Mouse (Mus musculus) thymus, adult 2 months (tissue): ENCODE measurements around the gene Spag9.

Experiments
- CTCF ChIP-seq: fragments of 200-500 bp; IDR thresholded peaks from 2 replicates; pipeline ENCODE4 v1.5.1; 2012; ENCODE audit warnings: mild to moderate bottlenecking, control low read depth, low read length, moderate library complexity, borderline replicate concordance; ENCODE audit not compliant: control insufficient read depth, poor library complexity, insufficient read depth; ENCODE audit errors: extremely low read depth
- POLR2A ChIP-seq: fragments of 200-500 bp; IDR thresholded peaks from 2 replicates; pipeline ENCODE4 v1.6.1; 2012; ENCODE audit warnings: mild to moderate bottlenecking, low read length, control low read depth, moderate library complexity; ENCODE audit not compliant: control insufficient read depth, poor library complexity, insufficient read depth; ENCODE audit errors: extremely low read depth

DNA sequence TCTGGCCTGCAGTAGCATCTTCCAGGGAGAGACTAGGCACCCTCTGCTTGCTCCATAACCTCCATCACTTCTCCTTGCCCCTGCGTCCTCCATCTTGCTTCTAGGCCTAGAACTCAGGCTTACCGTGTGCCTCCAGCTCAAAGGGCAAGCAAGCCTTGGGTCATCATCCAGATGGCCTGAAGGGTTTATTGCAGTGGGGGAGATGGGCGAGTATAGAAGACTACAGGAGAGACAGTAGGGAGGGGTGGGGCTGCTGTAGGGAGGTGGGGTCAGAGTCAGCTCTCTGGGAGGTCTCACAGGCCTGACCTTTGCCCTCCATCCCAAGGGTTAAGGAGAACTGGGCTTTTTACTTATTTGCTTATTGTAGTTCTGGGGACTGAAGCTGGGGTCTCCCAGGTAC lies 144.6 kb downstream of the Spag9 start:
- no peak for TF ChIP-seq CTCF
- no peak for TF ChIP-seq POLR2A
